Mouse (Mus musculus) heart, postnatal 10 days (tissue): ENCODE data around the gene Zbed5. TPM values are rescaled to one million over a fixed set of nuclear protein-coding genes. Genes with fewer than 3 reads are reported as not detected.
A peak's percentile ranks its signal among the peaks of the same experiment; 100 is the strongest.
"Not testable (repeated sequence)": the region's sequence is repeated elsewhere in the genome, so short reads cannot be mapped to it uniquely, and the experiment has no call there.

Experiments
- DNase-seq, 2 experiments: peaks; one replicate each; pipeline ENCODE4 v3.0.0; 2021
- intact Hi-C: fragments of 180-260 bp; cut with DNase I; formaldehyde crosslinking; loops from one replicate; pipeline ENCODE4 v1.15.1; 2025
- total RNA-seq, 2 experiments: library from RNA; stranded (reverse); gene quantifications; 2 replicates each; pipeline ENCODE4 v1.2.3; 2021

Zbed5 gene
- total RNA-seq = under 1 TPM; 0.89 to 0.97 TPM

DNA sequence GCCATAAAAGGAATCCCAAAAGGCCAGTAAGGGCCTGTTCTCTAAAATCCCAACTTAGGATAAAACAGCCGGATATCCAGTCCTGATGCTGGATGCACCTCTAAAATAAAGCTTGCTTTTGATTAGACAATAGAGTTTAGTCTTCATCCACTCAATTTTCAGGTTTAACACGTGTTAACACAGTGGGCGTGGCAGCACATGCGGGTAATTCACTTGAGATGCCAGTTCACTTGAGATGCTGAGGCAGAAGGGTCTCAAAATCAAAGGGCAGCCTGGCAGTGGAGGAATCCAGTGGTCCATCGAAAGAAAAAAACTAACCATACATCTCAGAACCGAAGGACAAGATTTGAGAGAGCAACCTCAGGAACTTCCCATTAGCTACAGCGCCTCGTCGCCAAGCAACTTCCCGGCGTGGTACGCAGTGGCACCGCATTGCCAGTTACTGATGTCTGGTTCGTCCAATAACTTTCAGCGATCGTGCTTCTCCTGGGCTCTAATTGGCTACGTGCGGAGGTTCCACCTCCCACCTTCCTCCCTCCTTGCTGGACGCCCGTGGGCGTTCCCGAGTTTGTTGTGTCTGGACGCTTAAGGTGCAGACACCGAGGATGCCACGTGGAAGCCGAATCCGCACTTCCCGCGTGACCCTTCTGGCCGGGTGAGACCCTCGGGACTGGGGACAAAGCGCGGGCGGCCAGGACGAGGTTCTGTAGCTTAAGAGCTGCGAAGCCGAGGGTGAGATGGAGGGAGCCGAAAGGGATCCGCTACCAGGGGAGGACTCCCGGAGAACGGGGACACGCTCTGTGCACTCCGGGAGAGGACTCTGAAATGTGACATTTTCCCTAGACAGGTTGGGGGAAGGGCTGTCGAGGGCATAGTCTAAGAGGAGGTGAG is at the start of gene Zbed5:
Gene Zbed5 (plus strand): TSS at position 526 of the 891 bp plus-strand sequence.
- intact Hi-C loops = no loop called here
- DNase-seq = peak; percentile 92 to 94

DNA sequence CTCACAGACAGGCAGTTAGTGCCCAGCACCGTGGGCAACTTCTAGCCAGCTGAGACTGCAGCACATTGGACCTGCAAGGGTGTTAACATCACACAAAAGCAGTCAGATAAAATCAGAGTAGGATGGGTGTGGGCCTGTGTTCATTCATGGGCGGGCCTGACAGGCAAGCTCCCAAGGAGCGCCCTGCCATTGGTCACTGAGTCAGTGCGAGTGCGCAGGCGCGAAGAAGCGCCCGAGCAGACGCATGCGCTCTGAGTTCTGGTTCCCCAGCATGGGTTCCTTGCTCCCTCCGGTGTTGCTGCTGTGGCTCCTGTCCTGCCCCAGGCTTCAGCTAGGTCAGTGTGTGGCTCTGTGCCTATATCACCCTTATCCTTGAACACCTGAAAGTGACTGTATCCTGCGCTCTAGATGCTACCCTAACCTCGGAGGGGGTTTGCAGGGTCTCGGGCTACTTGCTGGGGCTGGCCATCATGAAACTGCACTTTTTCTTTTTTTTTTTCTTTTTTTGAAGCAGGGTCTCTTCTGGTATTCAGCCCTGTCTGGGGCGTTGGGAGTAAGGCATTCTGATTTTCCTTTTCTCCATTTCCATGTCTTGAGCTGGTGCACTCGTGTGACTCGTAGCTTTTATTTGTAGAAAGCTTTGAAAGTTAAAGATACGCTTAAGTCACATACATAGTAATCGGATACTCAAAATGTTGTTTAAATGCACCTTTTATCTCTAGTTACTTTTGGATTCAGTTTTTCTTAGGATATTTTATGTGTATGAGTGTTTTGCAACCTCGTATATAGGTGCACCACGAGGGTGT is 48.6 kb upstream of the Zbed5 start, which contains the start of gene Sumf2:
Gene Sumf2 (plus strand): TSS at position 235 of the 806 bp plus-strand sequence.
- intact Hi-C loops = no loop called here
- DNase-seq = peak; percentile 97 to 98

DNA sequence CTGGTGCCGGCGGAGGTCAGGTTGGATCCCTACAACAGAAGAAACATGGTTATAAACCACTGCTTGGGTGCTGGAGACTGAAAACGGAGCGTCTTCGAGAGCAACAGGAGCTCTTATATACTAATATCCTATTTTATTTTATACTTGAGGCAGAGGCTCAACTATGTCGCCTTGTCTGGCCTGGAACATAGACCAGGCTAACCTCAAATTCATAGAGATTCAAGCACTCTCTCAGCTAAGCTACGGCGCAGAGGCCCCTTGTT is 48.0 kb upstream of the Zbed5 start:
- intact Hi-C loops = no loop called here
- DNase-seq = no peak

DNA sequence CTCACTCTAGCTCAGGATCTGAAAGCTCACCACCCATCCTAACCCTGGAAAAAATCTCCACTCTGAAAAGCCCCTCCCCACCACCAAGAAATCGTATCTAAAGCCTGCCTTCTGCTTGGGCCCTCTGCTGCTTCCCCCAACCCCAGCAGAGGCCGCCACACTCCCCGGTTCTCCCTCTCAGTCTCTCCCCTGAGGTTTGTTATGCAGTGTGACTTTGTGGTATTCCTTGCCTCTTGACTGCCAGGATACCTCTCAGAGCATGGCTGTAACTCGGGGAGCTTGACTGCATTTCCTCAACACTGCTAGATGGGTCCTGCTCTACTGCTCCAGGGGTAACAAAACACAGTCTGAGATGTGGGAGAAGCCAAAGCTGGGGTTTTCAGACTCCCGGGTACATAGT is 40.4 kb upstream of the Zbed5 start:
- DNase-seq = no peak
- intact Hi-C loops = no loop called here

DNA sequence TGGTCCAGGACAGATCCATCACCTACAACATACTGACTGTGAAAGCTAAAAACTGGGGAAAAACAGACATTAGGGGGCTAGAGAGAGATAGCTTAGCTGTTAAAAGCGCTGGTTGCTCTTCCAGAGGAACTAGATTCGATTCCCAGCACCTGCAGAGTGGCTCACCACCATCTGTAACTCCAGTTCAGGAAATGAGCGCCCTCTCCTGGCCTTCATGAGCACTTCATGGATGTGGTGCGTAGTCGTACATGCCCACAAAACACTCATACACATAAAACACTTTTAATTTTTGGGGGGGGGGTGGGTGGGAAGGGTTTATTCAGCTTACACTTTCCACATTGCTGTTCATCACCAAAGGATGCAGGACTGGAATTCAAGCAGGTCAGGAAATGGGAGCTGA is 39.1 kb upstream of the Zbed5 start:
- DNase-seq = no peak
- intact Hi-C loops = no loop called here

DNA sequence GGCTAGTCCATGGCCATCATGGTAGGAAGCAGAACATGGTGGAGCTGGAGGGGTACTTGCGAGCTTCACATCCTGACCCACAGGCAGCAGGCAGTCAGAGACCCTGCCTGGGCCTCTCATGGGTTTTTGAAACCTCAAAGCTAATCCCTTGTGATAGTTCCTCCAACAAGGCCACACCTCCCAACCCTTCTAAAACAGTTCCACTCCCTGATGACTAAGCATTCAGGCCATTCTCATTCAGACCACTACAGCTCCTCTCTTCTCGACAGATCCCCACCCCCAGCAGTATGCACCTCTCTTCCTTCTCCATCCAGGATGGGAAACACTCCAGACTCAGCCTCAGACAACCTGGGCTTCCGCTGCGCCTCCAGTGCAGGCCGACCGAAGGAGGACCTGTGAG is 33.2 kb upstream of the Zbed5 start:
- DNase-seq = no peak
- intact Hi-C loops = no loop called here

DNA sequence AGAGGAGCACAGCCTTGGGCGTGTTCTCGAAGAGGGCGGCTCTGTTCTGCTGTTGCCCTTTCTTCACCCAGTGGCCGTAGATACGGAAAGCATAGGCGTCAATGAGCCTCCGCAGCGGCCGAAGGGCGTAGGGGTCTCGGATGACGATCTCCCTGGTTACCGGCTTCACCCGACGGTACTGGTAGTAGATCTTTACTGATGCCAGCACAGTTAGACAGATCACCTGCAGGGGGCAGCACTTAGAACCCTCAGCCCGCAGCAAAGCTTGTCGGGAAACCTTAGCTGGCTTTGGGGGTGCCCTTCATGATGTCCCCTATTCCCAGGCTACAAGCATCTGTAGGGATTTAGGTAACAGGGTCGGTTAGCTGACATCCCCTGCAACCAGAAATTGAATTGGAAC is 31.1 kb upstream of the Zbed5 start:
- intact Hi-C loops = no loop called here
- DNase-seq = peak; percentile 35 to 63

DNA sequence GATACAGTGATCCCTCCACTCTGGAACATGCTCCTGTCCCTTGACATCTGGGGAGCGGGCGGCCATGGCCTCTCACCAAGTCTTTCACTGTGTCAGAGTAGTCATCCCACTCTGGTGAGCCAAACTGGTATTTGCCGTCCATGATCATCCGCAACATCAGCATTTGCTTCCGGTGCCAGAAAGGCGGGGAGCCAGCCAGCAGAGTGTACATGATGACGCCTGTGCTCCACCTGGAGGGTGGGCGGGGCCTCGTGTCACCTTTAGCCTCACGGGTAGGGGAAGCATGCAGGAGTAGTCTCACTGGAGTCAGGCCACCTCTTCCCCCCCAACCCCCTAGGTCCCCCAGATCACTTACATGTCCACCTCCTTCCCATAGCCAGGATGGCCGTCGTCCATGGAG is 29.7 kb upstream of the Zbed5 start:
- intact Hi-C loops = no loop called here
- no peak for DNase-seq

DNA sequence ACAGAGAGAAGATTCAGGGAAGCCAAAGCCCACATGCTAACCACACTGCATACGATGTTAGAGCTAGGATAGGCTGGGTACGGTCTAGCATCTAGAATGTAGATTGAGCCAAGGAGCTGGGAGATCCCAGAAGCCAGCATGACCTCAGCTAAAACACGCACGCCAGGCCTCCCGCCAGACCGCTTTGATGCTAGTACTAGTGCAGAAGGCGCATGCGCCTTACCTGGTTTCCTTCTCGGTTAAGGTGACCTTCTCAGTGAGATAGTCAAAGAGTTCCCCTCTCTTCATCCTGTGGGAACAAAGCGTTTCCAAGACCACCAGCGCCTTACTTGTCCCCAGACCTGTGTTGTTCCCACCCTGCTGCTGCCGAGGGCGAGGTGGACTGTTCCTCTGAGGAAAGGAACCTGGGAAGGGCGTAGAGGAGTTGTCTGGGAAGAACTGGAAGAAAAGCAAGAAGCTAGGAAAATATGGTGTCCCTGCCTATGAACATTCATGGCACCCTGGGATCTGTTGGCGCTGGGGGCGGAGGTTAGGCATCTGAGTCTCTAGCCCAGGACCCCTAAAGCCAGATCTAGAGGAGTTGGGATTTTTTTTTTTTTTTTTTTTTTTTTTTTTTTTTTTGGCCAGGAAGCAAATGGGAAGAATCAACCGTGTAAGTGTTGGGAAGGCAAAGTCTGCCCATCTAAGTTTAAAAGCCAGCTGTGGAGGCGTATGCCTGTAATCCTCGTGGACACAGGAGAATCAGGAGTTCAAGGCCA is 26.1 kb upstream of the Zbed5 start:
- intact Hi-C loops = no loop called here
- no peak for DNase-seq

DNA sequence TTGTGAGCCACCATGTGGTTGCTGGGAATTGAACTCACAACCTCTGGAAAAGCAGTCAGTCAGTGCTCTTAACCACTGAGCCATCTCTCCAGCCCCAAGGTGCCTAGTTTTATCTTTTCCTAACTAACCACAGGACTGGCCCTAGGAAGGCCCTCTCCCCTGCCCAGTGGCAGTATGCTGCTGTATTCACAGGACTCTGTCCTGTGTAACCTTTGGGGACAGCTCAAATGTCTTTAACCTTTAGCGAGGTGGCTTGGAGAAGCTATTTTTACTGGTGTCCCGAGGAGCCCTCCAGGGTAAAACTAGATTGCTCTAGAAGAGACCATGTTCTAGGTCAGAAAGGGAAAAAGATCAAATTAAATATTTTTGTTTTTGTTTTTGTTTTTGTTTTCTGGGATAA is 24.3 kb upstream of the Zbed5 start:
- intact Hi-C loops = no loop called here
- no peak for DNase-seq

DNA sequence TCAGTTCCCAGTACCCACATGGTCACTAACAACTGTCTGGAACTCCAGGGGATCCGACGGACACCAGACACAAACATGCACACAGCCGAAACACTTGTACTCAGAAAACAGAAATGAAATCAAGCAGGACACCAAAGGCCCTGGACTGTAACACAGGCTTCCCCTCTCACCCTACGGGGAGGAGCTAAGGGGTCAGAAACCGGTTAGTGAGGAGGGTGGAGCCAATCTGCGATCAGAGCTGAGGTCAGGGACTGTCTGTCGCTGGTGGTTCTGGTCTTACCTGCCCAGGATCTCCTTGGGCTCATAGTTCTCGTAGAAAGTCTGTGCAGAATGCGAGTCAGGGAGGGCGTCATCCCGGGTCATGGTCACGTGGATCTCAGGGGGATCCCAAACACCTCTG is 21.6 kb upstream of the Zbed5 start:
- intact Hi-C loops = no loop called here
- DNase-seq = no peak

DNA sequence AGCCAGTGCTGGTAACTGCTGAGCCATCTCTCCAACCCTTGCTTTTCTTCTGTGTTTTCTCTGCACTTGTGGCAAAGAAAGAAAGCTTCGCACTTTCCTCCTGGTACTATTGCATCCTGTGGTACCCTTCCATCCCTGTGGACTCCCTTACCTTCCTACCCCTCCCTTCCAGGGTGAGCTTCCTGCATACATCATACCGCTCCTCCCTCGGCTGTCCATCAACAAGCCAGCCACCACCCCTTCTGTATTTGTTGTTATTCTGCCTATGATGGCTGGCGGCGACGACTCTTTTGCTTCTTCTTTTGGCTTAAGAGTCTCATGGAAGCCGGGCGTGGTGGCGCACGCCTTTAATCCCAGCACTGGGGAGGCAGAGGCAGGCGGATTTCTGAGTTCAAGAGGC is 20.4 kb upstream of the Zbed5 start:
- intact Hi-C loops = loop anchor here (5.0 kb wide), 1 partner anchor 148 kb away; the partner anchor contains the start of gene Nipsnap2

DNA sequence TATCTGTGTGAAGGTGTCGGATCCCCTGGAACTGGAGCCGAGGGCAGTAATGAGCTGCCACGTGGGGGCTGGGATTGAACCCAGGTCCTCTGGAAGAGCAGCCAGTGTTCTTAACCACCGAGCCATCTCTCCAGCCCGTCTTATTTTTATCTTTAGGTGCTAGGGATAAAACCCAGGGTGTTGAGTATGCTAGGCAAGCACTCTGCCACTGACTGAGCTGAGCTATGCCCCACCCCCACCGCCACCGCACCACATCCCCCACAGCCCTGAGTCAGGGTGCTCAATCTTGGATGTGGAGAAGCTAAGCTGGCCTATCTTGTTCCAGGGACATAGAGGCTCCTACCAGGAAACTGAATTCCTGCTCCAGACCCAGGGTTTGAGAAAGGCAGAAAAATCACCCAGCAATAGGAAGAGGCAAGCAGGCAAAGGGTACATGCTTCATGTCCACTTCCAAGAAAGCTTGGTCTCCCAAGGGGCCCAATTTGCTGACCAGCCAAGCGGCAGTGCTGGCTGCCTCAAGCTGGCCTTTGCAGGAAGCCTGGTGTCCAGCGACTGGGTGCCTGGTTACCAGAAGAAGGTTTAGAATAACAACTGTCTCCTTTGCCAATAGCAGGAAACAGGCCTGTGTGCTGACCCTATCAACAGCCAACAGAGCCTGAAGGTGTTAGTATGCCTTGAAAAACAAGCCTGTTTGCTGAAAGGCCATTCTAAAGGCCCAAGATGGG is 17.6 kb upstream of the Zbed5 start:
- peak; percentile 47 to 56 for DNase-seq
- intact Hi-C loops = loop anchor here (2.0 to 5.0 kb wide), 2 partner anchors 151 to 265 kb away; partner anchors contain the start of gene Nipsnap2

More for the DNA sequence above, 20.4 kb upstream of the Zbed5 start:
- DNase-seq = no peak

DNA sequence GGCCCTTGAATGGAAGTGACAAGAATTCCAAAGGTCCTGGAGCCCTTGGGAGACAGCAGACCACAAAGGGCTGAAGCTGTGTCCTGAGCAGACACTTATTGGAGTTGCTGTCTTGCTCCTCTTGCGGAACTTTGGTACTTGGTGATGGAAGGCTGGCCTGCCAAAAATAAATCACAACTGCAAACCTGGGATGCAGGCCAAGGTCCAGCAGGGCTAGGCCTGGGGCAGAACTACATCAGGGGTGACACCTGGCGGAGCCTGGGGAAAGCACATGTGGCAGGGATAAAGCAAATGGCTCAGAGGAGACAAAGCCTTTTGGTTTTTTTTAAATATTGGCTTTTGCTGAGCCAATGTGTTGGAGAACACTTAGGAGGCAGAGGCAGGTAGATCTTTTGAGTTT is 16.6 kb upstream of the Zbed5 start:
- DNase-seq = peak; percentile 89
- intact Hi-C loops = loop anchor here (2.0 to 5.0 kb wide), 2 partner anchors 152 to 266 kb away; partner anchors contain the start of gene Nipsnap2

DNA sequence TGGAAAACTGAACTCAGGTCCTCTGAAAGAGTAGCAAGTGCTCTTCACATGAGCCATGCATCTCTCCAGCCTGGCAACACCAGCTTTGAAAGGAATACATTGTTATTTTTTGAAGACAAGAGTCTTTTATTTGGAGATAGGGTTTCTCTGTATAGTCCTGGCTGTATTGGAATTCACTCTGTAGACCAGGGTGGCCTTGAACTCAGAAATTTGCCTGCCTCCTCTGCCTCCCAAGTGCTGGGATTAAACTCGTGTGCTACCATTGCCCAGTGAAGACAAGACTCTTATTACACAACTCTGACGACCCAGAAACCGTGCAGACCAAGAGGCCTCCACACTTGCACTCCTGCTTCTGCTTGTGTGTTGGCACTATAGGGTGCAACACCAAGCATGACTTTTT is 15.6 kb upstream of the Zbed5 start:
- DNase-seq = no peak
- intact Hi-C loops = loop anchor here (2.0 to 5.0 kb wide), 2 partner anchors 153 to 267 kb away; partner anchors contain the start of gene Nipsnap2

DNA sequence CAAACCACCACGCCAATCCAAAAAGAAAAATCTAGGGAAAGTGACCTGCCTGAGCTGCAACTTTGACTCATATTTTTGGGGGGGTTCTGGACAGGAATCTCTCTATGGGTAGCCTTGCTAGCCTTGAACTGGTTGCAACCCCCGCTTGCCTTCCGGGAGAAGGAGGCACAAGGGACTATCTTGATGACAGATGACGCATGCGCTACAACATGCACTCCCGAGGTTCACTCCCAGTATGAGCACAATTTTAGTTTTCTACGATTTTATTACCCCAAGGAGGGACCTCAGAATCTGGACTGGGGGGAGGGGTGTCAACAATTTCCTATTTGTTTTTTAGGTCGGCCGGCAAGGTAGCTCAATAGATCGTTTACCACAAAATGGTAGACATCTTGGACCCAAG is 9.3 kb upstream of the Zbed5 start:
- intact Hi-C loops = no loop called here
- no peak for DNase-seq

DNA sequence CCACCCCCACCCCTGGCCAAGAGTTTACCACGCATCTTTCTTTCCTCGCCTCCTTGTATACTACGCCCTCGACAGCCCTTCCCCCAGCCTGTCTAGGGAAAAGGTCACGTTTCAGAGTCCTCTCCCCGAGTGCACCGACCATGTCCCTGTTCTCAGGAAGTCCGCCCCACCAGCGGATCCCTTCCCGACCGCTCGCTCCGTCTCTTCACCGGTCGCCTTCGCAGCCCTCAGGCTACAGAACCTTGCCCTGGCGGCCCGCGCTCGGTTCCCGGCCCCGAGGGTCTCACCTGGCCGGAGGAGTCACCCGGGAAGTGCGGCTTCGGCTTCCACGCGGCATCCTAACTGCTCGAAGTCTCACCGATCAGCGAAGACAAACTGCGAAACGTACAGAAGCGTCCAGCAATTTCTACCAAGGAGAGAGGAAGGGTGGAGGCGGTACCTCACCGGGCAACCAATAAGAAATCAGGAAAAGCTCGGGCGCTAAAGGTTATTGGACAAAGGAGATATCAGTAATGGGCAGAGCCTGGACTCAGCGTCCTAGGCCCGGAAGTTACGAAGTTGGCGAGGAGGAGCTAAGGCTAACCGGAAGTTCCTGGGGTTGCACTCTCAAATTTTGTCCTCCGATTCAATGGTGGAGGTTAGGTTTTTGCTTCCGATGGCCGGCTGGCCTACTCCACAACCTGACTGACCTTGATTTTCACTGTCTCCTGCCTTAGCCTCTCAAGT is 8.4 kb upstream of the Zbed5 start, which contains the start of gene Chchd2:
Gene Chchd2 (minus strand): TSS at position 560 of the 726 bp plus-strand sequence.
- peak; percentile 97 to 98 for DNase-seq
- intact Hi-C loops = no loop called here

DNA sequence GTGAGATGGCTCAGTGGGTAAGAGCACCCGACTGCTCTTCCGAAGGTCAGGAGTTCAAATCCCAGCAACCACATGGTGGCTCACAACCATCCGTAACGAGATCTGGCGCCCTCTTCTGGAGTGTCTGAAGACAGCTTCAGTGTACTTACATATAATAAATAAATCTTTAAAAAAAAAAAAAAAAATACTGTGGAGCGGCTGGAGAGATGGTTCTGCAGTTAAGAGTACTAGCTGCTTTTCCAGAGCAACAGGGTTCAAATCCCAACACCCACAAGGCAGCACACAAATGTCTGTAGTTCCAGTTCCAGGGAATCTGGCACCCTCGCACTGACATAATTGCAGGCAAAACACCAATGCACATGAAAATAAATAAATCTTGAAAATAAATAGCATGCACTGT is 5.1 kb upstream of the Zbed5 start:
- intact Hi-C loops, DNase-seq: not testable (repeated sequence)

DNA sequence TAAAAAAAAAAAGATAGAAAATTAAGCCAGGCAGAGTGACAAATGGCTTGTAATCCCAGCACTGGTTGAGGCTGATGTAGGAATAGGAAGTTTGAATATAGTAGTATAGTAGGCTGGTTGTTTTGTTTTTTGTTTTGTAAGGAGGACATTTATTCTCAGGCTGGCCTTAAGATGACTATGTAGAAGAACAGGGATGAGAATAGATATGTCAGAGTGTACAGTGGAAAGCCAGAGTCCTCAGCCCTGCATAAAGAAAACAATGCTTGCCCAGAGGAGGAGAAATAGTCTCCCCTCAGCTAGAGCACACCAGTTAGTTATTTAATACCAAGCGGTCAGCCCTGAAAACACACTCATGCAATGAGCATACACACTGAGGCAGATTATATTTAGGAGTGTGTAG is 2.9 kb downstream of the Zbed5 start, which contains the start of gene Phkg1:
Gene Phkg1 (minus strand): TSS at position 101 of the 400 bp plus-strand sequence.
- intact Hi-C loops = no loop called here
- no peak for DNase-seq
